Mouse (Mus musculus): Measurements from ENCODE around the gene Tenm2. TPM values are rescaled to one million over a fixed set of nuclear protein-coding genes. Genes with fewer than 3 reads are reported as not detected.

Tenm2 gene
- polyA plus RNA-seq, 1 experiment from 2014 or later, result 77.0 TPM

- Histone ChIP-seq H3K27ac (ENCODE audit: low read length) (no peak overlapping the region), H3K4me1 (ENCODE audit: control insufficient read depth, insufficient read depth, low read length) (no peaks in the 10 kb centered on the region), H3K4me2 (ENCODE audit: low read length) (no peak overlapping the region), H3K4me3 (ENCODE audit: low read depth, low read length) (no peak overlapping the region), H3K36me3 (ENCODE audit: control insufficient read depth, insufficient read depth, low read length) (peaks cover 4% of the 10 kb centered on the region; the same call in 1 of the 2 replicates), H3K27me3 (ENCODE audit: control insufficient read depth, insufficient read depth, low read depth, low read length) (no peaks in the 10 kb centered on the region), H3K9ac (ENCODE audit: low read depth, low read length) (no peak overlapping the region), H3K9me3 (replicated peaks; ENCODE audit: control insufficient read depth, low read length, poor library complexity, severe bottlenecking) (no peaks in the 10 kb centered on the region)
- ATAC-seq, result no peak
- 94% methylated on average over 7 of the region's 7 CpGs for WGBS
Observed at GRCm38 (mm10) chr11:36171991-36172390, 1063.8 kb downstream of the Tenm2 start.

GRCm38 (mm10) chr11:36171221-36171620 lies 1064.5 kb downstream of the Tenm2 start:
- 94% methylated on average over 12 of the region's 12 CpGs for WGBS
- Histone ChIP-seq H3K9ac (ENCODE audit: low read depth, low read length) (no peak overlapping the region), H3K4me2 (ENCODE audit: low read length) (no peak overlapping the region), H3K36me3 (ENCODE audit: control insufficient read depth, insufficient read depth, low read length) (peaks cover 4% of the 10 kb centered on the region; the same call in 1 of the 2 replicates), H3K4me1 (ENCODE audit: control insufficient read depth, insufficient read depth, low read length) (no peaks in the 10 kb centered on the region), H3K27ac (ENCODE audit: low read length) (no peak overlapping the region), H3K9me3 (replicated peaks; ENCODE audit: control insufficient read depth, low read length, poor library complexity, severe bottlenecking) (no peaks in the 10 kb centered on the region), H3K4me3 (ENCODE audit: low read depth, low read length) (no peak overlapping the region), H3K27me3 (ENCODE audit: control insufficient read depth, insufficient read depth, low read depth, low read length) (no peaks in the 10 kb centered on the region)
- no peak for ATAC-seq

GRCm38 (mm10) chr11:36169738-36170137 lies 1066.0 kb downstream of the Tenm2 start:
- ATAC-seq, result no peak
- Histone ChIP-seq H3K4me1 (ENCODE audit: control insufficient read depth, insufficient read depth, low read length) (no peaks in the 10 kb centered on the region), H3K9me3 (replicated peaks; ENCODE audit: control insufficient read depth, low read length, poor library complexity, severe bottlenecking) (no peaks in the 10 kb centered on the region), H3K9ac (ENCODE audit: low read depth, low read length) (no peak overlapping the region), H3K36me3 (ENCODE audit: control insufficient read depth, insufficient read depth, low read length) (peaks cover 4% of the 10 kb centered on the region; the same call in 1 of the 2 replicates), H3K4me3 (ENCODE audit: low read depth, low read length) (no peak overlapping the region), H3K4me2 (ENCODE audit: low read length) (no peak overlapping the region), H3K27ac (ENCODE audit: low read length) (peak overlapping the region; percentile 8; the same call in 1 of the 2 replicates), H3K27me3 (ENCODE audit: control insufficient read depth, insufficient read depth, low read depth, low read length) (no peaks in the 10 kb centered on the region)
- 80% methylated on average over 4 of the region's 4 CpGs for WGBS

GRCm38 (mm10) chr11:36168921-36169537 lies 1066.7 kb downstream of the Tenm2 start:
- ATAC-seq, result no peak
- Histone ChIP-seq H3K9me3 (replicated peaks; ENCODE audit: control insufficient read depth, low read length, poor library complexity, severe bottlenecking) (no peaks in the 10 kb centered on the region), H3K4me1 (ENCODE audit: control insufficient read depth, insufficient read depth, low read length) (no peaks in the 10 kb centered on the region), H3K27me3 (ENCODE audit: control insufficient read depth, insufficient read depth, low read depth, low read length) (no peaks in the 10 kb centered on the region), H3K27ac (ENCODE audit: low read length) (no peak overlapping the region), H3K36me3 (ENCODE audit: control insufficient read depth, insufficient read depth, low read length) (peaks cover 4% of the 10 kb centered on the region; the same call in 1 of the 2 replicates), H3K4me2 (ENCODE audit: low read length) (no peak overlapping the region), H3K9ac (ENCODE audit: low read depth, low read length) (no peak overlapping the region), H3K4me3 (ENCODE audit: low read depth, low read length) (no peak overlapping the region)
- WGBS, result 93% methylated on average over 6 of the region's 6 CpGs

GRCm38 (mm10) chr11:36167766-36168318 lies 1067.9 kb downstream of the Tenm2 start:
- H3K36me3 ChIP-seq (ENCODE audit: control insufficient read depth, insufficient read depth, low read length), result peaks cover 6% of the 10 kb centered on the region; the same call in 1 of the 2 replicates
- 88% methylated on average over 10 of the region's 10 CpGs for WGBS
- H3K27ac ChIP-seq (ENCODE audit: low read length), result no peak overlapping the region
- no peak overlapping the region for H3K4me3 ChIP-seq (ENCODE audit: low read depth, low read length)
- no peak for ATAC-seq
- no peak overlapping the region for H3K4me2 ChIP-seq (ENCODE audit: low read length)
- no peaks in the 10 kb centered on the region for H3K9me3 ChIP-seq (replicated peaks; ENCODE audit: control insufficient read depth, low read length, poor library complexity, severe bottlenecking)
- H3K4me1 ChIP-seq (ENCODE audit: control insufficient read depth, insufficient read depth, low read length), result no peaks in the 10 kb centered on the region
- H3K9ac ChIP-seq (ENCODE audit: low read depth, low read length), result no peak overlapping the region
- no peaks in the 10 kb centered on the region for H3K27me3 ChIP-seq (ENCODE audit: control insufficient read depth, insufficient read depth, low read depth, low read length)

- Histone ChIP-seq H3K9me3 (replicated peaks; ENCODE audit: control insufficient read depth, low read length, poor library complexity, severe bottlenecking) (no peaks in the 10 kb centered on the region), H3K27ac (ENCODE audit: low read length) (no peak overlapping the region), H3K4me1 (ENCODE audit: control insufficient read depth, insufficient read depth, low read length) (no peaks in the 10 kb centered on the region; the same call in 1 of the 2 replicates), H3K36me3 (ENCODE audit: control insufficient read depth, insufficient read depth, low read length) (peaks cover 4% of the 10 kb centered on the region), H3K4me3 (ENCODE audit: low read depth, low read length) (no peak overlapping the region), H3K9ac (ENCODE audit: low read depth, low read length) (no peak overlapping the region), H3K27me3 (ENCODE audit: control insufficient read depth, insufficient read depth, low read depth, low read length) (no peaks in the 10 kb centered on the region), H3K4me2 (ENCODE audit: low read length) (no peak overlapping the region)
- WGBS, result 92% methylated on average over 11 of the region's 11 CpGs
- ATAC-seq, result no peak
Observed at GRCm38 (mm10) chr11:36163580-36163979, 1072.2 kb downstream of the Tenm2 start.

GRCm38 (mm10) chr11:36161765-36162321 lies 1073.9 kb downstream of the Tenm2 start:
- H3K27ac ChIP-seq (ENCODE audit: low read length), result no peak overlapping the region
- no peaks in the 10 kb centered on the region for H3K27me3 ChIP-seq (ENCODE audit: control insufficient read depth, insufficient read depth, low read depth, low read length)
- no peak overlapping the region for H3K4me3 ChIP-seq (ENCODE audit: low read depth, low read length)
- H3K4me2 ChIP-seq (ENCODE audit: low read length), result no peak overlapping the region
- peaks cover 7% of the 10 kb centered on the region for H3K36me3 ChIP-seq (ENCODE audit: control insufficient read depth, insufficient read depth, low read length)
- WGBS, result 49% methylated on average over 10 of the region's 10 CpGs
- H3K9me3 ChIP-seq (replicated peaks; ENCODE audit: control insufficient read depth, low read length, poor library complexity, severe bottlenecking), result no peaks in the 10 kb centered on the region
- H3K4me1 ChIP-seq (ENCODE audit: control insufficient read depth, insufficient read depth, low read length), result no peaks in the 10 kb centered on the region; the same call in 1 of the 2 replicates
- no peak overlapping the region for H3K9ac ChIP-seq (ENCODE audit: low read depth, low read length)
- peak; percentile 54; the same call in 1 of the 2 replicates for ATAC-seq

GRCm38 (mm10) chr11:36153450-36153849 lies 1082.3 kb downstream of the Tenm2 start:
- ATAC-seq, result no peak
- Histone ChIP-seq H3K27me3 (ENCODE audit: control insufficient read depth, insufficient read depth, low read depth, low read length) (no peaks in the 10 kb centered on the region), H3K36me3 (ENCODE audit: control insufficient read depth, insufficient read depth, low read length) (peaks cover 2% of the 10 kb centered on the region; the same call in 1 of the 2 replicates), H3K4me2 (ENCODE audit: low read length) (no peak overlapping the region), H3K9ac (ENCODE audit: low read depth, low read length) (no peak overlapping the region), H3K27ac (ENCODE audit: low read length) (no peak overlapping the region), H3K9me3 (replicated peaks; ENCODE audit: control insufficient read depth, low read length, poor library complexity, severe bottlenecking) (no peaks in the 10 kb centered on the region), H3K4me3 (ENCODE audit: low read depth, low read length) (no peak overlapping the region), H3K4me1 (ENCODE audit: control insufficient read depth, insufficient read depth, low read length) (peaks cover 14% of the 10 kb centered on the region)
- 23% methylated on average over 5 of the region's 5 CpGs for WGBS

GRCm38 (mm10) chr11:36153011-36153410 lies 1082.8 kb downstream of the Tenm2 start:
- ATAC-seq, result no peak
- Histone ChIP-seq H3K4me1 (ENCODE audit: control insufficient read depth, insufficient read depth, low read length) (peaks cover 14% of the 10 kb centered on the region), H3K9me3 (replicated peaks; ENCODE audit: control insufficient read depth, low read length, poor library complexity, severe bottlenecking) (no peaks in the 10 kb centered on the region), H3K27ac (ENCODE audit: low read length) (peak overlapping the region; percentile 43), H3K4me3 (ENCODE audit: low read depth, low read length) (no peak overlapping the region), H3K36me3 (ENCODE audit: control insufficient read depth, insufficient read depth, low read length) (no peaks in the 10 kb centered on the region), H3K9ac (ENCODE audit: low read depth, low read length) (no peak overlapping the region), H3K27me3 (ENCODE audit: control insufficient read depth, insufficient read depth, low read depth, low read length) (no peaks in the 10 kb centered on the region), H3K4me2 (ENCODE audit: low read length) (peak overlapping the region; percentile 29; the same call in 1 of the 2 replicates)
- 12% methylated on average over 9 of the region's 9 CpGs for WGBS
